Mouse (Mus musculus) lung, embryonic 14.5 days (tissue): ENCODE results near the gene Plekhn1. TPM values are rescaled to one million over a fixed set of nuclear protein-coding genes. Genes with fewer than 3 reads are reported as not detected.

Experiments
- ATAC-seq: fragments of 200-750 bp; cut with Nextera tagmentation; 2 replicates; pipeline ENCODE4 v1.8.0; 2017; ENCODE audit warnings: mild to moderate bottlenecking, moderate TSS enrichment, moderate library complexity; ENCODE audit not compliant: insufficient read depth
- DNase-seq: peaks from one replicate; pipeline ENCODE4 v3.0.0-alpha.2; 2015
- H3K27ac ChIP-seq: fragments of 300-500 bp; sonication (generic); 2 replicates; pipeline ENCODE4 v1.5.1; 2014; ENCODE audit warnings: low read depth, mild to moderate bottlenecking, moderate library complexity
- H3K27me3 ChIP-seq: fragments of 300-500 bp; sonication (generic); 2 replicates; pipeline ENCODE4 v1.6.1; 2014; ENCODE audit warnings: low read length, control low read depth; ENCODE audit not compliant: insufficient read depth
- H3K36me3 ChIP-seq: fragments of 300-500 bp; sonication (generic); 2 replicates; pipeline ENCODE4 v1.6.1; 2014; ENCODE audit warnings: control low read depth; ENCODE audit not compliant: insufficient read depth
- H3K4me1 ChIP-seq: fragments of 300-500 bp; sonication (generic); 2 replicates; pipeline ENCODE4 v1.6.1; 2014; ENCODE audit warnings: antibody characterized with exemption, control low read depth; ENCODE audit not compliant: insufficient read depth
- H3K4me2 ChIP-seq: fragments of 300-500 bp; sonication (generic); 2 replicates; pipeline ENCODE4 v1.6.1; 2014; ENCODE audit warnings: mild to moderate bottlenecking
- H3K4me3 ChIP-seq: fragments of 300-500 bp; sonication (generic); 2 replicates; pipeline ENCODE4 v1.5.1; 2014; ENCODE audit warnings: low read depth, low read length
- H3K9ac ChIP-seq: fragments of 300-500 bp; sonication (generic); 2 replicates; pipeline ENCODE4 v1.6.1; 2014
- H3K9me3 ChIP-seq: fragments of 300-500 bp; sonication (generic); 2 replicates; pipeline ENCODE4 v1.6.1; 2016; ENCODE audit warnings: low read depth, low read length, control low read depth
- CTCF ChIP-seq: IDR thresholded peaks from 2 replicates; pipeline ENCODE4 v1.5.1; 2016; ENCODE audit warnings: antibody characterized with exemption, low read depth
- WGBS: fragments of 180-500 bp; shearing (Covaris S2); extraction: QIAGEN DNeasy Blood & Tissue Kit; methylation state at CpG from one replicate; pipeline ENCODE4 v1.1.7; 2014; 5-methylcytosine and 5-hydroxymethylcytosine counted together
- polyA plus RNA-seq: library from polyadenylated mRNA; unstranded; fragments of >200 nt; fragmentation: Nextera tagmentation; extraction: Ambion mirVana; gene quantifications from 2 replicates; pipeline ENCODE4 v1.2.1, GENCODE M21; 2014

The Plekhn1 gene
- polyA plus RNA-seq, 1 experiment from 2014 or later = 21.0 TPM

GRCm38 (mm10) chr4:156193200-156193590 lies 41.5 kb downstream of the Plekhn1 start:
- peak overlapping the region; percentile 32; the same call in 1 of the 2 replicates for H3K4me2 ChIP-seq
- no peak overlapping the region for H3K4me3 ChIP-seq
- H3K36me3 ChIP-seq = peaks cover 41% of the 10 kb centered on the region
- ATAC-seq (no peak), DNase-seq (peak; percentile 61)
- no peaks in the 10 kb centered on the region for H3K27me3 ChIP-seq
- H3K9ac ChIP-seq = 0 out of 2 replicates have a peak overlapping the region, but pooled peaks have one; percentile 16
- 28% methylated on average over 2 of the region's 2 CpGs for WGBS
- H3K4me1 ChIP-seq = peaks cover 35% of the 10 kb centered on the region
- H3K9me3 ChIP-seq = no peaks in the 10 kb centered on the region
- peak overlapping the region; percentile 93 for H3K27ac ChIP-seq
- TF ChIP-seq CTCF = no peak

DNA sequence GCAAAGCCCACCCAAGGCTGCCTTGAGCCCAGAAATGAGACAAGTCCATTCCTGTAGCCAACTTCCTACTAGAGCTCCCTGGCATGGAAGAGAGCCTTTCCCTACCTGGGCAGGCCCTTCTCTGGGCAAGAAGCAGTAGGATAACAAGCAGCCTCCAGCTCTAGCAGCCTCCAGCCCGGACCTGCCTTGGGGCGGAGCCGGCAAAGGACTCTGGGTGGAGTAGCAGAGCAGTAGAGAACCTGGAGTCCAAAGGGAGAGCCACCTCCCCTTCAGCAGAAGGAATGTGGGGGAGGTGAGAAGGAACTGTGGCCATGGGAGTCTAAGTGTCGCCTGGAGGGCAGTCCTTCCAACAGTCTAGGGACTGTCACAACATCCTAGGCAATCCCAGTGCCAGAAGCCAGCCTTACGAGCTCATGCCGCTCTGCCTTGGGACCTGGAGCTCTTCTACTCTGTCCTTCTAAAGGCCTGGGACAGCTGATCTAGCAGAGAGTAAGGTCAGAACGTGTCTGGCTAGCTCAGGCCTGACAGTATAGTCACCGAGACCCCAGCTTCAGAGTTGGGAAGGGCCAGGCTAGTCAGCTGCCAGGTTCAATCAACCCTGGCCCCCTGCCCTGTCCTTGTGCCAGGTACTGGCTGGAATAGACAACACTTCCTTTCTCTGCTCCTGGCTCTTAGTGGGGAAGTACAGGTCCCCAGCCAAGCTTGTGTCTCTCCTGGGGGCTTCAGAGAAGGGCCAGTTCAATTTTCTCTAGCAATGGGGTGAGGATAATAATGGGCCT lies 42.0 kb downstream of the Plekhn1 start:
- no peak for TF ChIP-seq CTCF
- WGBS = 43% methylated on average over 8 of the region's 8 CpGs
- peak overlapping the region; percentile 16; the same call in 1 of the 2 replicates for H3K9ac ChIP-seq
- H3K4me2 ChIP-seq = peak overlapping the region; percentile 32
- peaks cover 41% of the 10 kb centered on the region for H3K36me3 ChIP-seq
- no peak overlapping the region for H3K4me3 ChIP-seq
- DNase-seq (peak; percentile 40), ATAC-seq (no peak)
- peaks cover 35% of the 10 kb centered on the region for H3K4me1 ChIP-seq
- no peaks in the 10 kb centered on the region for H3K27me3 ChIP-seq
- H3K27ac ChIP-seq = peak overlapping the region; percentile 93
- H3K9me3 ChIP-seq = no peaks in the 10 kb centered on the region

GRCm38 (mm10) chr4:156188811-156189323 lies 45.8 kb downstream of the Plekhn1 start:
- no peak for TF ChIP-seq CTCF
- peak overlapping the region; percentile 18; the same call in 1 of the 2 replicates for H3K4me2 ChIP-seq
- DNase-seq = peak; percentile 38
- no peaks in the 10 kb centered on the region for H3K9me3 ChIP-seq
- H3K36me3 ChIP-seq = peaks cover 52% of the 10 kb centered on the region
- WGBS = 27% methylated on average over 6 of the region's 6 CpGs
- ATAC-seq = 0 out of 2 replicates have a peak, but pooled peaks have one; percentile 9
- no peak overlapping the region for H3K4me3 ChIP-seq
- H3K4me1 ChIP-seq = peaks cover 23% of the 10 kb centered on the region
- H3K27ac ChIP-seq = peak overlapping the region; percentile 3; the same call in 1 of the 2 replicates
- no peak overlapping the region for H3K9ac ChIP-seq
- H3K27me3 ChIP-seq = no peaks in the 10 kb centered on the region

GRCm38 (mm10) chr4:156188162-156188810 lies 46.4 kb downstream of the Plekhn1 start:
- Histone ChIP-seq H3K9me3 (no peaks in the 10 kb centered on the region), H3K4me2 (no peak overlapping the region), H3K4me1 (peaks cover 19% of the 10 kb centered on the region), H3K27me3 (no peaks in the 10 kb centered on the region), H3K27ac (peak overlapping the region; percentile 3; the same call in 1 of the 2 replicates), H3K36me3 (peaks cover 56% of the 10 kb centered on the region), H3K4me3 (no peak overlapping the region), H3K9ac (no peak overlapping the region)
- 70% methylated on average over 5 of the region's 5 CpGs for WGBS
- TF ChIP-seq CTCF = no peak
- no peak for ATAC-seq
- DNase-seq = no peak

- Histone ChIP-seq H3K27me3 (no peaks in the 10 kb centered on the region), H3K9ac (peak overlapping the region; percentile 44), H3K9me3 (no peaks in the 10 kb centered on the region), H3K4me2 (peak overlapping the region; percentile 50), H3K4me1 (peaks cover 9% of the 10 kb centered on the region), H3K27ac (0 out of 2 replicates have a peak overlapping the region, but pooled peaks have one; percentile 33), H3K36me3 (peaks cover 44% of the 10 kb centered on the region), H3K4me3 (peak overlapping the region; percentile 21)
- WGBS = 20% methylated on average over 31 of the region's 31 CpGs
- peak; percentile 21 for DNase-seq
- no peak for ATAC-seq
- TF ChIP-seq CTCF = no peak
Observed at GRCm38 (mm10) chr4:156185950-156186850, 48.5 kb downstream of the Plekhn1 start.

- peak overlapping the region; percentile 21; the same call in 1 of the 2 replicates for H3K4me3 ChIP-seq
- 0 out of 2 replicates have a peak overlapping the region, but pooled peaks have one; percentile 33 for H3K27ac ChIP-seq
- no peak for DNase-seq
- peaks cover 9% of the 10 kb centered on the region for H3K4me1 ChIP-seq
- 75% methylated on average over 13 of the region's 13 CpGs for WGBS
- peak overlapping the region; percentile 50 for H3K4me2 ChIP-seq
- no peak for TF ChIP-seq CTCF
- H3K36me3 ChIP-seq = peaks cover 38% of the 10 kb centered on the region
- no peaks in the 10 kb centered on the region for H3K9me3 ChIP-seq
- H3K27me3 ChIP-seq = no peaks in the 10 kb centered on the region
- peak overlapping the region; percentile 44; the same call in 1 of the 2 replicates for H3K9ac ChIP-seq
- no peak for ATAC-seq
Observed at GRCm38 (mm10) chr4:156185456-156185949, 49.2 kb downstream of the Plekhn1 start.
